Mouse (Mus musculus) stomach, postnatal 0 days (tissue): ENCODE results near the gene Mfrp. TPM values are rescaled to one million over a fixed set of nuclear protein-coding genes. Genes with fewer than 3 reads are reported as not detected.

ENCODE experiments used
- ATAC-seq: fragments of 200-750 bp; cut with Nextera tagmentation; 2 replicates; pipeline ENCODE4 v1.8.0; 2017; ENCODE audit not compliant: low FRiP score, low TSS enrichment
- DNase-seq: peaks from one replicate; pipeline ENCODE4 v3.0.0-alpha.2; 2016; ENCODE audit warnings: low spot score
- H3K27ac ChIP-seq: fragments of 300-500 bp; sonication (generic); replicated peaks from 2 replicates; pipeline ENCODE4 v1.5.1; 2014; ENCODE audit warnings: mild to moderate bottlenecking, control low read depth
- H3K27me3 ChIP-seq: fragments of 300-500 bp; sonication (generic); 2 replicates; pipeline ENCODE4 v1.6.1; 2014; ENCODE audit warnings: low read length; ENCODE audit not compliant: control insufficient read depth, insufficient read depth
- H3K36me3 ChIP-seq: fragments of 300-500 bp; sonication (generic); 2 replicates; pipeline ENCODE4 v1.6.1; 2014; ENCODE audit warnings: low read length, mixed read lengths; ENCODE audit not compliant: control insufficient read depth, insufficient read depth
- H3K4me1 ChIP-seq: fragments of 300-500 bp; sonication (generic); replicated peaks from 2 replicates; pipeline ENCODE4 v1.6.1; 2014; ENCODE audit warnings: antibody characterized with exemption; ENCODE audit not compliant: control insufficient read depth, insufficient read depth
- H3K4me2 ChIP-seq: fragments of 300-500 bp; sonication (generic); replicated peaks from 2 replicates; pipeline ENCODE4 v1.6.1; 2014; ENCODE audit warnings: low read depth, mild to moderate bottlenecking, control low read depth, moderate library complexity
- H3K4me3 ChIP-seq: fragments of 300-500 bp; sonication (generic); 2 replicates; pipeline ENCODE4 v1.5.1; 2014; ENCODE audit warnings: low read depth, low read length, control low read depth
- H3K9ac ChIP-seq: fragments of 300-500 bp; sonication (generic); 2 replicates; pipeline ENCODE4 v1.6.1; 2014; ENCODE audit warnings: mild to moderate bottlenecking, low read length, control low read depth, mixed read lengths
- H3K9me3 ChIP-seq: fragments of 300-500 bp; sonication (generic); 2 replicates; pipeline ENCODE4 v1.6.1; 2016; ENCODE audit warnings: low read length; ENCODE audit not compliant: control insufficient read depth
- CTCF ChIP-seq: IDR thresholded peaks from 2 replicates; pipeline ENCODE4 v1.5.1; 2016; ENCODE audit warnings: antibody characterized with exemption, low read depth, mild to moderate bottlenecking, moderate library complexity
- EP300 ChIP-seq: optimal IDR thresholded peaks from 2 replicates; pipeline ENCODE3; 2016; ENCODE audit warnings: antibody characterized with exemption
- WGBS: fragments of 180-500 bp; shearing (Covaris S2); extraction: QIAGEN DNeasy Blood & Tissue Kit; methylation state at CpG from one replicate; pipeline ENCODE4 v1.1.7; 2014; 5-methylcytosine and 5-hydroxymethylcytosine counted together
- polyA plus RNA-seq: library from polyadenylated mRNA; unstranded; fragments of >200 nt; fragmentation: Nextera tagmentation; extraction: Ambion mirVana; gene quantifications from 2 replicates; pipeline ENCODE4 v1.2.1, GENCODE M21; 2015

Gene Mfrp
- polyA plus RNA-seq, 1 experiment from 2014 or later, result not detected

DNA sequence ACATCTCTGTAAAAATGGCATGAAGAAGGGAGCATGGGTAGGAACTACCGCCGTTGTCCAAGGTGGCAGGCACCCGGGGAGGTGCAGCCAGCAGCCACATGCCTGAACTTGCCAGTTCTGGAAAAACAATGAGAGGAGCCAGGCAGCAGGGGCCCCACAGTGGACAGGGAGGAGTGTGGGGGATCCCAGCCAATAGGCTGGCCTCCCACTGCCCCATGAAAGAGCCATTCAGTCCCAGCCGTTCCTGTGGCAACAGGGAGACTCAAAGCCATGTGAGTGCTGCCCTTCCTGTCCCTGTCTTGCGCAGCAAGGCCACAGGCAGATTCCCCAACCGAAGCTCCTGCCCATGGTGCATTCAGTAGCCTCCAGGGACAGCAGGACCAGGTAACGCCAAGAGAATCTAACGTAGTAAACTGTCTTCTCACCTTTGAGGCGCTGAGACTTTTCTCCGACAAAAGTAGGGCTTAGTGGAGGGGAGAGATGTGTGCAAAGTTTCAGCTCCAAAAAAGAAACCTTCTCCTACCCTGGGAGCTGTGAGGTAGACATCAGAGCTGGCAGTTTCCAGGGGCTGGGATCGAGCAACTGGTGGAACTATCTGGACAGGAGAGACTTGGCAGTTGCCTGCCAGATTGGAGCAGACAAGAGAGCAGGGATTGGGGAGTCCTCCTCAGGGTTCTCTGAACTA, 29.5 kb upstream of the Mfrp start:
- Histone ChIP-seq H3K9ac (no peak overlapping the region), H3K4me2 (no peak overlapping the region), H3K36me3 (no peaks in the 10 kb centered on the region), H3K4me3 (no peak overlapping the region), H3K27ac (no peak overlapping the region), H3K27me3 (no peaks in the 10 kb centered on the region), H3K9me3 (no peaks in the 10 kb centered on the region), H3K4me1 (peaks cover 10% of the 10 kb centered on the region; the same call in 1 of the 2 replicates)
- WGBS, result 47% methylated on average over 11 of the region's 11 CpGs
- DNase-seq (no peak), ATAC-seq (no peak)
- TF ChIP-seq EP300 (no peak), CTCF (no peak)

GRCm38 (mm10) chr9:44072599-44072915, 29.0 kb upstream of the Mfrp start:
- Histone ChIP-seq H3K9ac (no peak overlapping the region), H3K9me3 (no peaks in the 10 kb centered on the region), H3K4me2 (no peak overlapping the region), H3K27ac (no peak overlapping the region), H3K4me3 (no peak overlapping the region), H3K4me1 (peaks cover 12% of the 10 kb centered on the region), H3K27me3 (no peaks in the 10 kb centered on the region), H3K36me3 (no peaks in the 10 kb centered on the region)
- WGBS, result 45% methylated on average over 4 of the region's 4 CpGs
- no peak for ATAC-seq
- no peak for TF ChIP-seq EP300
- no peak for TF ChIP-seq CTCF
- DNase-seq, result no peak

DNA sequence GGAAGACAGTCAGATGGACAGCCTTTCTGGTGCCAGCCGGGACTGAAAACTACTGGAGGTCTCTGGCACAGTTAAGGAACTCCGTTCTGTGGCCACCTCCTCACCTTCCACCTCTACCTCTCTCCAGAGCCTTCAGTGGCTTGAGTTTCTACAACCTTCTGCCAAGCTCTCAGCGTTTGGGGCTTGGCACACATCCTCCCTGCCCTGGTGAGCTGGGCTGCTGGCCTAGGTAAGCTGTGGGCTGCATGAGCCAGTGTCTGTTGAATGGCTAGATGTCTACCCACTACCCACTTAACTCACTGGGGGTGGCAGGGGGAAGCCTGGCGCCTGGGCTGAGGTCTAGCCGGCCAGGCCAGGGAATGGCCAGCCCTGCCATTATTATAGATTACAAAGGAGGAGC, 28.4 kb upstream of the Mfrp start:
- WGBS, result 69% methylated on average over 5 of the region's 5 CpGs
- Histone ChIP-seq H3K9ac (no peak overlapping the region), H3K27ac (no peak overlapping the region), H3K4me1 (peaks cover 15% of the 10 kb centered on the region), H3K4me2 (no peak overlapping the region), H3K27me3 (no peaks in the 10 kb centered on the region), H3K9me3 (no peaks in the 10 kb centered on the region), H3K36me3 (no peaks in the 10 kb centered on the region), H3K4me3 (no peak overlapping the region)
- ATAC-seq (no peak), DNase-seq (no peak)
- TF ChIP-seq CTCF (no peak), EP300 (no peak)

DNA sequence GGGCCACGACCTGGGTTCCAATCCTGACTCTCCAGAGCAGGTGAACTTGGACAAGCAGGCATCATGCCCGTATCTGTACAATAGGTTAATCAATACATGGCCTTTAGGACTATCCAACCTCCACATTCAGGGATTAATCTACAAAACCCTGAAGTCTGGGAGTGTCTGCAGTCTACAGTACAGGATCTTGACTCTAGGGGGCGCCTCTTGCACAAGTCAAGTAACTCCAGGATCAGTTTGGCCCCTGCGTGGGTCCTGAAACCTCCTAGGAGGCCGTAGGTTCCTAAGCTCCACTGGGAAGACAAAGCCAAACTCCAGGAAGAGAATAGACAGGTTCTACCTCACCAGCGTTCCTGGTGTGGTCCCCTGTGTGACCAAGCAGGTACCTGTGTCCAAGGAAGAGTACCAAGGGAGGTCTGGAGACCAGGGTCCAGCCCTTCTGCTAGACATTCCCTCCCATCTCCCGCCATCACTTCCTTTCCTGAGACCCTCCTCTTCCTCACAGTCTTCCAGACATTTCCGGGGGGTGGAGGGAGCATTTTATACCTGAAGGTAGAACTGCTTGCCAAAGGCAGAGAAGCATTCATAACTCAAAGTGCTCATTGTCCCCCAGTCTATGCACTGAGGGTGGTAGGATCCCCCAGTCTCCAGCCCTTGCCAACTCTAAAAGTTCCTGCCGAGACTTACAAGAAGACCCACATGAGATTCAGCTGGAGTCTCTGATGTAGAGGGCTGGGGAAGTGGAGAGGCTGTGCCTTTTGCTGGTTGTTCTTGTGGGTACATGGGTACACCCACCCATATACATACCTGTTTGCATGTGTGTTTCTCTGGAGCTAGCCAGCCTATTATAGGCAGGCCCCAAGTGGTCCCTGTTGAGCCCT, 26.9 kb upstream of the Mfrp start:
- no peak overlapping the region for H3K9ac ChIP-seq
- ATAC-seq (no peak), DNase-seq (peak; percentile 49)
- peaks cover 21% of the 10 kb centered on the region for H3K4me1 ChIP-seq
- no peak overlapping the region for H3K4me3 ChIP-seq
- TF ChIP-seq CTCF (peak; percentile 60), EP300 (no peak)
- H3K27ac ChIP-seq, result no peak overlapping the region
- no peak overlapping the region for H3K4me2 ChIP-seq
- H3K27me3 ChIP-seq, result no peaks in the 10 kb centered on the region
- H3K36me3 ChIP-seq, result no peaks in the 10 kb centered on the region
- WGBS, result 64% methylated on average over 9 of the region's 9 CpGs
- no peaks in the 10 kb centered on the region for H3K9me3 ChIP-seq

DNA sequence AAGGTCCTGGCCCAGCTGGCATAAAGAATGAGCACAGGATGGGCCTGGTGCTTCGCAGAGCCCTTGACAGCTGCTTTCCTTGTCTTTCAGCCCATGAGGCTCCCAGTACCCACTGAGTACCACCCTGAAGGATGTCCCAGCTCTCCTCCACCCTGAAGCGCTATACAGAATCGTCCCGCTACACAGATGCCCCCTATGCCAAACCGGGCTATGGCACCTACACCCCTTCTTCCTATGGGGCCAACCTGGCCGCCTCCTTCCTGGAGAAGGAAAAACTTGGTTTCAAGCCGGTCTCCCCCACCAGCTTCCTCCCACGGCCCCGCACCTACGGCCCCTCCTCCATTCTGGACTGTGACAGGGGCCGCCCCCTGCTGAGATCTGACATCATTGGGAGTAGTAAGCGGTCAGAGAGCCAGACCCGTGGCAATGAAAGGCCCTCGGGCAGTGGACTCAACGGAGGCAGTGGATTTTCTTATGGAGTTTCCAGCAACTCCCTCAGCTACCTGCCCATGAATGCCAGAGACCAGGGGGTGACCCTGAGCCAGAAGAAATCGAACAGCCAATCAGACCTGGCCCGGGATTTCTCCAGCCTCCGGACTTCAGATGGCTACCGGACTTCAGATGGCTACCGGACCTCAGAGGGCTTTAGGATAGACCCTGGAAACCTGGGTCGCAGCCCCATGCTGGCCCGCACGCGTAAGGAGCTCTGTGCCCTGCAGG, 26.1 kb upstream of the Mfrp start:
- WGBS, result 79% methylated on average over 24 of the region's 24 CpGs
- TF ChIP-seq EP300, result no peak
- TF ChIP-seq CTCF, result no peak
- Histone ChIP-seq H3K27me3 (no peaks in the 10 kb centered on the region), H3K4me2 (no peak overlapping the region), H3K27ac (no peak overlapping the region), H3K4me1 (peaks cover 24% of the 10 kb centered on the region), H3K36me3 (no peaks in the 10 kb centered on the region), H3K4me3 (no peak overlapping the region), H3K9ac (no peak overlapping the region), H3K9me3 (no peaks in the 10 kb centered on the region)
- ATAC-seq, result no peak
- DNase-seq, result no peak
